Mouse (Mus musculus): ENCODE data around the gene Tnrc18. TPM values are rescaled to one million over a fixed set of nuclear protein-coding genes. Genes with fewer than 3 reads are reported as not detected.
"Not testable (repeated sequence)": the region's sequence is repeated elsewhere in the genome, so short reads cannot be mapped to it uniquely, and the experiment has no call there.

Tnrc18 gene
- total RNA-seq (2021), result 10 to 100 TPM; 75.6 to 83.8 TPM
- long read RNA-seq, experiment 1, partial matches to known transcripts, result 5 of 8 reads
- long read RNA-seq, experiment 1, other reads (novel, unspliced or antisense), result 3 of 8 reads
- long read RNA-seq, experiment 2, partial matches to known transcripts, result 4 of 6 reads
- long read RNA-seq, experiment 2, other reads (novel, unspliced or antisense), result 2 of 6 reads

DNA sequence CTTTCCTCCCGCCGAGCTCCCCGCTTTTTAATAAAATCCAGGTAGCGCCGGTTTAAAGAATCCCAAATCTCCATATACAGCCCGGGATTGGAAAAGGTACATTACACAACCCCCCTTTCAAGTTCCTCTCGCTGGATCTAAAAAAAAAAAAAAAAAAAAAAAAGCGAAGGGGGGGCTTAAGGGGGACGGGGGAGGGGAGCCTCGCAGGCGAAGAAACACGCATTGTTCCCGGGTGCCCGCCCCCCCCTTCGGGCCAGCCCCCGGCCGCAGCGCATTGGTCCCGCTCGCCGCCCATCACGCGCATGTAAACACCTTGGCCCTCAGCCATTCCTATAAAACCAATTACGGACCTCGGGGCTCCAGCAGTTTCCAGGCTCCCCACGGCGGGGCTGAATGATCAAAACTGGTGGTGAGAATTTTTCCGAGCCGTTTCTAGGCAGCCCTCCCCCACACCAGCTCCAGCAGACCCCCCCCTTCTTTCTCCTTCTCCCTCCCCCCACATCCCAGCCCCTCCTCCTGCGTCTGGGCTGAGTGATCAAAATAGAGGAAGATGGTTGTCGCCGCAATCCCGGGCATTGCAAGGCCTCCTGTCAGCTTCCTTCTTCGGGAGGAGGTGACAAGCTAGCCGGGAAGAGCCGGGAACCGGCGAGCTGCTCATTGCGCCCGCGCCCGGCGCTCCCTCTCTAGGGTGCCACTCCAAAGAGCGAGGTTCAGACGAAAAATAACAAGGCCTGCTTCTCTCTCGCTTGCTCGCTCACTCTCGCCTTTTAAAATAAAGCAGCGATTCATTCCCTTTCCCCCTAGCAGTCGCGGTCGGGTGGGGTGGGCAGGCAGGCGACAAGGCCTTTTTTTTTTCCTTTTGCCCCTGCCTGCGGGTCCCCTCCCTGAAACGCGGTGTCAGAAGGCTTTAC is at the start of gene Tnrc18:
TSS of gene Tnrc18 (minus strand) at position 139 of the 911 bp plus-strand sequence.
- DNase-seq, result peak; percentile 99 to 100
- intact Hi-C loops (cut with DNase I), result loop anchor here (2.0 kb wide), 1 partner anchor 87 kb away; no protein-coding TSS in a partner anchor

DNA sequence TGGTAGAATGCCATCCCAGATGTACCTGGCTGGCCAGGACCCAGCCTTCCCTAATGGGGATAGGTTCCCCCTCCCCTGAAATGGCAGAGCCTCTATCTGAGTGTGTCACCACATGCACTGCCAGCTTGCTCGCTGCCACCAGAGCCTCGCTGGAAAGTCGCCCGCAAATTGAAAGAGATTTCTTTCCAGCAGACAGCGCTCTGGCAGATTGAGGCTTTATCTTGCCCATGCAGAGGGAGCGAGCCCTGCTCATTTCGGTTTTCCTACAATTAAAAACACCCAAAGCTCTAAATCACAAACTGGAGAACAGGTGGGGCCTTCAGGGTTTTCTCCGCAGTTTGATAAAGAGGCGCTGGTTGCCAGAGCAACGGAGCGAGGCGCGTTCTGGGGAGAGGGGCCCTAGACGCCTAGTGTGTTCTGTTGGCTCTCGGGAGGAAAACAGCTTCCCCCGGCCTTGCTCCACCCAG is 40.3 kb upstream of the Tnrc18 start:
- peak in 1 of 2 experiments; percentile 46 for DNase-seq
- intact Hi-C loops (cut with DNase I), result no loop called here

DNA sequence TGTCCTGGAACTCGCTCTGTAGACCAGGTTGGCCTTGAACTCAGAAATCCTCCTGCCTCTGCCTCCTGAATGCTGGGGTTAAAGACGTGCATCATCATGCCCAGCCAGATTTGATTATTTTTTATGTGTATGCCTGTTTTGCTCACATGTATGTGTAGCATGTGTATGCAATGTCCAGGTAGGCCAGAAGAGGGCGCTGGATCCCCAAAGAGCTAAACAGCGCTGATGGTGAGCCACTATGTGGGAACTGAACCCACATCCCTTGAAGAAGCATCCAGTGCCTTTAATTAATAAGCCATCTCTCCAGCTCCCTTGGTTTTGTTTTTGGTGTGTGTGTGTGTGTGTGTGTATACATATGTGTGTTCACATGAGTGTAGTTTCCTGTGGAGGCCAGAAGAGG is 38.9 kb upstream of the Tnrc18 start:
- DNase-seq, result no peak
- intact Hi-C loops (cut with DNase I), result no loop called here

DNA sequence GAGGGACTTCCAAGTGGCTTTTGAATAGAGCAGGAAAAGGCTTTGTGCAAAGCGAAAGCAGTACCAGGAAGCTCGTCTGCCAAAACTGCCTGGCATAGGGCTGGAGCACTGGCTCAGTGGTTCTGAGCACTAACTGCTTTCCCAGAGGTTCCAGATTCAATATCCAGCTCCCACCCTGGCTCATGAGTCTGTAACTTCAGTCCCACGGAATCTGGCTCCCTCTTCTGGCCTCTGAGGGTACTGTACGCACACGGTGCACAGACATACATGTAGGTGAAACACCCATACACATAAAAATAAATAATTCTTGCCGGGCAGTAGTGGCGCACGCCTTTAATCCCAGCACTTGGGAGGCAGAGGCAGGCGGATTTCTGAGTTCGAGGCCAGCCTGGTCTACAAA is 37.4 kb upstream of the Tnrc18 start:
- intact Hi-C loops (cut with DNase I), result no loop called here
- peak; percentile 33 to 61 for DNase-seq

DNA sequence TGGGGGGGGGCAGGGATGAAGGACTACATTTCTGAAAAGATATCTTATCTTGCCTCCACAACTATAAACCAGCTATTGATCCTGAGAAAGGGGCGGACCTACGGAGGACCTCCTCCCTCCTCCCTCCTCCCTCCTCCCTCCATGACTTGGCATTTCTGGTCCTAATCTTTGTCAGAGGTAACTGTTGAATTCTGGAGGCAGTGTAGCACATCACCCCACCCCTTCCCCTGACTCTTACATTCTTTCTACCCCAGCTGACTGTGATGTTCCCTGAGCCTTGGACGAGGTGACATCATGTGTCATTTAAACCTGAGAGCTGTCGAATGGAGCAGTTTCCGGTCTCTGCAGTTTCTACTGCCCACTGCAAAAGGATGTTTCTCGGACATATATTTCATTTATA is 36.1 kb upstream of the Tnrc18 start:
- no peak for DNase-seq
- intact Hi-C loops (cut with DNase I), result no loop called here

DNA sequence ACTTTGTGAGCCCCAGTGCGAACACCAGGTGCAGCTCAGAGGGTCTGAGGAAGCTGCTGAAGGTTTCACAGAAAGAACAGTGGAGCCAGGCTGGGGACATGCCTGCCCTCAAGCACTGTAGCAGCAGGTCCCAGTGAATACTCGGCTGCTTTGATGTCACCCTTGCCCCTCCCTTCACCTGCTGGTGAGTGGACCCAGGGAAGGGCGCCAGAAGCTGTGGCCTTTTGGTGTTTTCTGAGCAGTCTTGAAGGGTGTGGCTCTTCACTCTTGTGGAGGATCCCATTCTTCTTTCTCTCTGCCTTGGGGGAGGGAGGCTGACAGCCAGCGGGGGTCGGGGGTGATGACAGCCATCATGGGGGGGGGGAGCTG is 34.2 kb upstream of the Tnrc18 start:
- DNase-seq, result no peak
- intact Hi-C loops (cut with DNase I), result no loop called here

DNA sequence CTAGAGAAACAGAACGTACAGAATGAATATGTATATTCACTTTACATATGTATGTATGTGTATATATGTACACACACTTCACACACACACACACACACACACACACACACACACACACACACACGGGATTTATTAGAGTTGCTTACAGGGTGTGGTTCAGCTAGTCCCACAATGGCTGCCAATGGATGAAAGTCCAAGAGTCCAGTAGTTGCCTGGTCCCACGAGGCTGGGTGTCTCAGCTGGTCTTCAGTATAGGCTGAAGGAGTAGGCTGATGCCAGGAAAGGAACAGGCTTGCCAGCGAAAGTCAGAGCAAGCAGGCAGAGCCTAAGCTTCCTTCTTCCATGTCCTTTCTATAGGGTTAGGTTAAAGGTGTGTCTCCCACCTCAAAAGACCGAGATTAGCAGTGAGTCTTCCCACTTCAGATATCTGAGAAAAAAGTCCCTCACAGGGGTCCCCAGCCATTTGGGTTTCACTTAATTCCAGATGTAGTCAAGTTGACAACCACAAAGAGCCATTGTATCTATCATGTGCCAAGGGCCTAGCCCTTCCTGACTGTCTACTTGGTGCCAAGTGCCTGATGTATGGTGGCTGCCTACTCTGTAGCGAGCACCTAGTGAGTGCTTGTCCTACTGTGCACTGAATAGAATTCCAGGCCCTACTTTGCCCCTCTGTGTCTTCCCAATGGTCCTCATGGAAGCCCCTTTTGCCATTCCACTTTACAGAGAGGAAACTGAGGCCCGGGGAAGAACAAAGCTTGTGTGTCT is 33.6 kb upstream of the Tnrc18 start:
- intact Hi-C loops (cut with DNase I), result no loop called here
- no peak for DNase-seq

DNA sequence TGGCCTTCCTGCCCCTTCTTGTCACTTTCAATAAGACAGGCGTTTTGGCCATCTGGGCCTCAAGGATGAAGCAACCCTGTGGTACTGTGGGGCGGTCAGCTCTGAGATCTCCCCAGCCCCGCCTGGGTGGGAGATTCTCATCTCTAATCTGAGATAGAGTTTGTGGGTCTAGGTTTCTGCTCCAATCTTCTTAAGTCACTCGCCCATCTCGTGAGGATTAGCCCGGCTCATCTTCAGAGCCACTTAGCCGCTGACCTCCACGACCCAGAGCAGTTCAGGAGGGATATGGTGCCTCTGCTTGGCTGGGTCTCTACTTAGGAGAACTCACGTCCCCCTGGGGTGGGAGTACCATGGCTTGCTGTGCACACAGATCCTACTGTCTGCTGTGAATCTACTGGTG is 33.0 kb upstream of the Tnrc18 start:
- DNase-seq, result no peak
- intact Hi-C loops (cut with DNase I), result no loop called here

DNA sequence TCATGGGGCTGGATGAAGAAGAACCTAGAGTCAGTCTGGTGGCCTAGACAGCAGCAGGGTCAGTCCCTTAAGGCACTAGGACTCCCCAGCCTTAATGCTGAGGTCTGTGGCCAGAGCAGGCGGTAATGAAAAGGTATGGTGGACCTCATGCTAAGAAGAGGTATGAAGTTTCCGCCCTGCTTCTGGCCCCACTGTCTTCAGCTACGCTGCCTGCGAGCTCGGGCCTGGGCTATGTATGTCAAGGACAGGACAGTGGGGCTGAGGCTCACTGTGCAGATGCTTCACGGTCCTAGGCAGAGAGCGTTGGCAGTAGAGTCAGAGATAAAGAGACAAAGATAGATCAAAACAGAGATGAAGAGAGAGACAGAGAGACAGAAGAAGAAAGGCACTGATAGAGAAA is 31.4 kb upstream of the Tnrc18 start:
- intact Hi-C loops (cut with DNase I), result no loop called here
- DNase-seq, result no peak

DNA sequence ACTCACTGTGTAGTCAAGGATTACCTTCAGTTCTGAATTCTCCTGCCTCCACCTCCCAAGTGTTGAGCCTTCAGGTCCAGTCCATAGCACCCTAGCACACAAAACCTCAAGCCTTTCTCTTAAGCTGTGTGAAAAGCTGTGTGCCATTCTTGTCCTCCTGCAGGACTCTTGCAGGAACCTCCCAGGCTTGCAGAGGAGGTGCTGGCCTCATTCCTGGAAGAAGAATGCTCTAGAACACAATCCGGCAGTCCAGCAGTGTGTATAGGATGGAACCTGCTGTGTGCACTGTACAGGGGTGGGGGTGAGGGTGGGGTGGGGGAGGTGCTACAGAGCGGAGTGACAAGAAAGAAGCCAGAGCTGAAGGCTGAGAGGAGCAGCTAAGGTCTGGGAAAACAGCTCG is 30.7 kb upstream of the Tnrc18 start:
- no peak for DNase-seq
- intact Hi-C loops (cut with DNase I), result no loop called here

DNA sequence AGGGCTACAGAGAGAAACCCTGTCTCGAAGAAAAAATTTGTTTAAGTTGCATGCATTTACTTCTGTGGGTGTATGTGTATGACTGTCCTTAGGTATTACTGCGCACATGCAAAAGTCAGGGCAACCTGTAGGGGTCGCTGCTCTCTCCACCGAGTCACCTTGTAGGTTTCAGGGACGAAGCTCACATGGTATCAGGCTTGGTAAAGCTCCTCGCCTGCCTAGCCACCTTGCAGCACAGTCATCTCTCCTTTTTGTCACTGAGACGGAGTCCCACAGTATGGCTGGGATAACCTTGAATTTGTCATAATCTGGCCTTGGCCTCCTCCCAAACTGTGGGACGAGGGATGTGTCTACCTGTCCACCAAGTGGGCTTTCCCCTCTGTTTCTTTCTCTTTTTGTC is 27.0 kb upstream of the Tnrc18 start:
- intact Hi-C loops (cut with DNase I), result loop anchor here (5.0 kb wide), 1 partner anchor 122 kb away; no protein-coding TSS in a partner anchor
- DNase-seq, result no peak

DNA sequence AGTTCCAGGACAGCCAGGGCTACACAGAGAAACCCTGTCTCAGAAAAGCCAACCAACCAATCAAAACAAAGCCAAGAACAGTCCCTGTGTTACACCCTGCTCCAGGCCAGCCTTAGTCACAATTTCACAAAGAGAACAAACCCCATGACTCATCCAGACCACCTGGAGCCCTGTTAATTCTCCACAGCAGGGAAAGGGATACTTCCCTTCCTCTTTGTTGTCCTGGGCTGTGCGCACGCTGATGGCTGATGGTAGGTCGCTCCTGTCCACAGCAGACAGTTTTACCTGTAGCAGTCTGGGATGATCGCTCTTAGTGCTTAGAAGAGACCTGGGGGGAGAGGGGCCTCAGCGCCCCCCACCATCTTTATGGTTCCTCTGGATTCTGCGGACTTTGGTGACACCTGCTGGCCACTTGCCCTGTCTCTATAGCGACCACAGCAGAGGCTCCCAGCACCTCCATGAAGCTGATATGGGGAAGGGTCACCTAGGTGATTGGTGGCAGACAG is 24.7 kb upstream of the Tnrc18 start:
- DNase-seq, result peak; percentile 39 to 43
- intact Hi-C loops (cut with DNase I), result loop anchor here (1.0 to 5.0 kb wide), 2 partner anchors 74 to 120 kb away; no protein-coding TSS in a partner anchor

DNA sequence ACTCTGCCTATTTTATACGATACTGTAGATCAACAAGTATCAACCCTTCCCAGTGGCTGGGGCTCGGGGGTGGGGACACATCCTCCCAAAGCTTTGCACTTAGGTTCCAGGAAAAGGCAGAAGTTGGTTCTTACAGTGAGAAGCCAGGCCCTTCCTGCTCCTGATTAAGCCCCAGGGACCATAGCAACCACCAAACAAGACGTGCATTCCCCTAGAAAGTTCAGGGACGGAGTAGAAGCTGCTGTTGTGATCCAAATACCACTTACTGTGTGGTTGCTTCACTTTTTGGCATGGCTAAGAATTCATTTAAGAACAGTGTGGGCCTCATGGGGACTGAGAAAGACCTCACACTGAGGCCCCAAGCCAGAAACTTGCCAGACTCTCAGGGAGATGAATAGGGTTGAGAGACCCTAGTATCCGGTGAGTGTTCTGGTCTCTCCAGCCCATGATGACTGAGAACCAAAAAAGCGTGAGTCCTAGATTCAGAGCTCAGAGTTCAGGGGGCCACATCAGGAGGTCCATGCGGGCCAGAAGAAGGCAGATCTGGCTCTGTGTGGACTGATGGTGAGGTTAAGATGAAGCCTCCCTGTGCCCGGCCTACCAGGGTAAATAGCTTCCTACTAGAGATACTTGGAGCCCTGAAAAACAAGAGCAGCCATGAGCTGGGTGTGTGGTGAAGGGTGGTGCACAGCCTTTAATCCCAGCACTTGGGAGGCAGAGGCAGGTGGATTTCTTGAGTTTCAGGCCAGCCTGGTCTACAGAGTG is 24.1 kb upstream of the Tnrc18 start:
- intact Hi-C loops (cut with DNase I), result loop anchor here (1.0 to 5.0 kb wide), 3 partner anchors 21 to 119 kb away; no protein-coding TSS in a partner anchor
- DNase-seq, result peak in 1 of 2 experiments; percentile 28

DNA sequence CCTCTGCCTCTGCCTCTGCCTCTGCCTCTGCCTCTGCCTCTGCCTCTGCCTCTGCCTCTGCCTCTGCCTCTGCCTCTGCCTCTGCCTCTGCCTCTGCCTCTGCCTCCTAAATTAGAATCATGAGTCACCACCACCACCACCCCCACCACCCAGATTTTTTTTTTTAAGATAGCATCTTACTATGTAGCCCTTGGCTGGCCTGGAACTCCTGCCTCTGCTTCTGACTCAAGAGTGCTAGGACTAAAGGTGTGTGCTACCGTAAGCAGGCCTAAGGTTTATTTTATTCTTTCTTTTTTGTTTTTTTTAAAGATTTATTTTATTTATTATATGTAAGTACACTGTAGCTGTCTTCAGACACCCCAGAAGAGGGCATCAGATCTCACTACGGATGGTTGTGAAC is 20.0 kb upstream of the Tnrc18 start:
- intact Hi-C loops (cut with DNase I); DNase-seq: not testable (repeated sequence)

DNA sequence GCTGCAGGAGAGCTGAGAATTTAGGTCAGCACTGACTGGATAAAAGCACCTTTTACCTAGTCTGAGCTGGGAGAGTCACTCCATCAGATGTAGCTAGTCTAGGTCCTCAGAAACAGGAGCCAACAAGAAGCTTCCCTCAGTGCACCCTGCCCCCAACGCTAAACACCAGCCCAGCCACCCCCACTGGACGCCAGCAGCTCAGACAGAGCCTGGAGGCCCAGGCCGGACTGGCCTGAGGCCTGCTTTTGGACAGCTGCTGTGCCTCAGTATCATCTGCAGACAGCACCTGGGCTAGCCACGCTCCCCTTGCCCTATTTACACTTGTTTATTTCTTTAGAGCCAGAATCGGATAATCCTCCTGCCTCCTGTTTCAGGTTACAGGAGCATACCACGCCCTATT is 19.4 kb upstream of the Tnrc18 start:
- intact Hi-C loops (cut with DNase I), result no loop called here
- no peak for DNase-seq

DNA sequence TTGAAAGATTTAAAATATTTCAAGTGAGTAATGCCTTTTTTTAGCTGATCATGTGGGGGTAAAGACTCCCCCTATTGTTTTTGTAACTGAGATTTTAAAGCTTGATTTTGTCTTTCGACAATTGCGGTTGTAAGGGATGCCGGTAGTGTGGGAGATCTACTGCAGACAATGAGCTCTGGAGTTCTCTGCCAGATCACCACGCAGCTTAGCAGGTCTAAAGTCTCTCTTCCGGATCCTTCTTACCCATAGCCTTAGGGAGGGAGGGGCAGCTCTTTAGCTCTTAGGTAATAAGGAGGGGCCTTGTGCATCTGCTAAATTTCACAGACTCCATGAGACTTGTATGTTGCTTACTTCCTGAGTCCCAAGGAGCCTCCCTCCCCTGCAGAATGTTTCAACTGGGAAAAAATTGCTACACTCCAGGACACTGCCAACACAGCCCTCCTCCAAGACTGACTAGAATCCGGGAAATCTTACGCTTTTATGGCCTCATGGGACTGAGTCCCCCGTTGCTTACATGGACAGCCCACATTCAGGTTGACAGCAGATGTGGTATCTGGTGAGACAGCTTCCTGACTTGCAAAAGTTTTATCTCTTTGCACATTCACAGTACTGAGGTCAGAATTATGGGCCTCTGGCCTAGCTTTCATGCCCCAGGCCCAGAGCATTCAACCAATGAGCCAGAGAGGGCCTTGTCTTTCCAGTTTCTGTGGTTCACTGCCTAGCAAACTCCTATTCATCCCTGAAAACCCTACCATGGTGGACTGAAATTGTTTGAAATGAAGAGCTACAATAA is 16.4 kb upstream of the Tnrc18 start:
- intact Hi-C loops (cut with DNase I), result no loop called here
- no peak for DNase-seq

DNA sequence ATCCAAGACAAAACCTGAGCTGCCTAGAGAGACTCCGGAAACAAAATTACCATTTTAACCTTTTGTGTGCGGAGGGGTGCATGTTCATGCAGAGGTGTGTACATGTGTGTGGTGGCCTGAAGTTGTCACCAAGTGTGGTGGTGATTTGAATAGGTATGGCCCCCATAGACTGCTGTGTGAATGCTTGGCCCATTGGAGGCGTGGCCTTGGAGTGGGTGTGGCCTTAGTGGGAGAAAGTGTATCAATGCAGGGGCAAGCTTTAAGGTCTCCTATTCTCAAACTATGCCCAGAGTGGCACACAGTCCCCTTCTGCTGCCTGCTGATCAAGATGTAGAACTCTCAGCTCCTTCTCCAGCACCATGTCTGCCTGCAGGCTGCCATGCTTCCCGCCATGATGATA is 8.7 kb upstream of the Tnrc18 start:
- no peak for DNase-seq
- intact Hi-C loops (cut with DNase I), result no loop called here

DNA sequence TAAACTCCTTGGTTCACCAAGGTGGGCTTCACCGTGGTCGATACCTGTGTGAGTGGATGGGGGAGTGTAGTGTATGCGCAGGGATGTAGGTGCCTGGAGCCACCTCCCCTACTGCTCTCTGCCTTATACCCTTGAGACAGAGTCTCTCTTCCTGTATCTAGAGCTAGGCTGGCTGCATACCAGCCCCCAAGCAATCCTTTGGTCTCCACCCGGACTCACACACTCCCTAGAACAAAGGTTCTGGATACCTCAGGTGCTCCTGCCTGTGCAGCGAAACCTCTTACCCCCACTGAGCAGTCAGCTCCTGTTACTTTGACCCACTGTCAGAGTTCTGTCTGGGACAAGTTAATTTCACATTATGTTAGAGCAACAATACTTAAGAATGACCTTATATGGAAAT is 8.2 kb upstream of the Tnrc18 start:
- intact Hi-C loops (cut with DNase I), result no loop called here
- no peak for DNase-seq

DNA sequence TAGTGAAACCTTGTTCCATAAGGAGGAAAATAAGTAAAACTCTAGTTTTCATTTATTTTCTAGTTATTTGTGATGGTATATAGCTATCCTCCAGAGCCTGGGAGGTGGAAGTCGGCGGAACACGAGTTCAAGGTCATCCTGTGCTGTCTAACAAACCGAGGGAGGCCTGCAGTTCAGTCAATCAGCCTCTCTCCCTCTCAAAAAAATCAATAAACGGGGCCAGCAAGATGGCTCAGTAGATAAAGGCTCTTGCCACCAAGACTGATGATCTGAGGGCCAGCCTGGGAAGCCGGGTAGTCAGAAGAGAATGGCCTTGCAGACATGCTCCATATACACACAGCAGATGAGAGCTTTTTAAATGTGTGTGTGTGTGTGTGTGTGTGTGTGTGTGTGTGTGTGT is 6.6 kb upstream of the Tnrc18 start:
- intact Hi-C loops (cut with DNase I), result loop anchor here (5.0 kb wide), 1 partner anchor 57 kb away; no protein-coding TSS in a partner anchor
- no peak for DNase-seq

Data from heart, postnatal 14 days (tissue).